Mouse (Mus musculus) CD4-positive, CD25-positive, alpha-beta regulatory T cell, adult 2 months (primary cell): ENCODE results near the gene Zfp467.

Experiments
- DNase-seq: peaks from one replicate; pipeline ENCODE4 v3.0.0-alpha.2; 2012; ENCODE audit warnings: low read depth, low spot score

Zfp467 gene

DNA sequence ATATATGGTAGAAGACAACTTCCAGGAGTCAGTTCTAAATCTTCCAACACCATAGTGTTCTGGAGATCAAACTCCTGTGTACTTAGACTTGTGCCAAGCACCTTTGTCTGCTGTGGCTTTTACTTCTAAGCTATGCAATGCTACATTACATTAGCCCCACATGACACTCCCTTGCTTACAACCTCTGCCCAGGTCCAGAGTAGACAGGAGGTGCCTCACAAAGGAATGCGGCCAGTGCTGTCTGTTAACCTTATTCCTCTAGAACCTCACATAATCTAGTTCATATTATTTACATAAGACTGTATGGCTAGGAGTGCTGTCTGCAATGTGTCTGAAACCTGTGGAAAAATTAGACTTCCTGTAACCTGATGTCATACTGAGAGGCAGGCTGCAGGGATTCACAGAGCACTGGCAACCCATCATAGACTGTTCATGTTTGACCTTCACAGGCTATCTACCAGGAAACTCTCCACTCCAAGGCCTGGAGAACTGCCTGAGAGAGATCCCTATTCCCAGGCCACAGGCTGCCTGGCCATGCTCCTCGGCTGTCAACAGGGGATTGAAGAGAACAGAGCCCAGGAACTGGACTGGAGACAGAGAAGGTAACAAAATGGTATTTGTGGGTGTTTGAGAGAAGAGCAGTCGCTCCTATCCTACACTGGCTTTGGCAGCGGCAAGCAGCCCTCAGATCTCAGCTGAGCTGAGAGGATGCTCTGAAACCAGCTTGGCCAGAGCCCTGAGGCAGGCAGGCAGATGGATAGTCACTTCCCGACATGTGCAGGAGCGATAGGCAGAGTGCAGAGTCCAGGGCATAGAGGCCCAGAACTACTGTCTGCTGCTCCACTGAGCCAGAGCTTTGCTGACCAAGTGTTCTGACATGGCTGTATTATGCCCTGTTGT lies 34.2 kb downstream of the Zfp467 start:
- no peak for DNase-seq

GRCm38 (mm10) chr6:48410551-48410950 lies 35.1 kb downstream of the Zfp467 start:
- DNase-seq, result no peak

DNA sequence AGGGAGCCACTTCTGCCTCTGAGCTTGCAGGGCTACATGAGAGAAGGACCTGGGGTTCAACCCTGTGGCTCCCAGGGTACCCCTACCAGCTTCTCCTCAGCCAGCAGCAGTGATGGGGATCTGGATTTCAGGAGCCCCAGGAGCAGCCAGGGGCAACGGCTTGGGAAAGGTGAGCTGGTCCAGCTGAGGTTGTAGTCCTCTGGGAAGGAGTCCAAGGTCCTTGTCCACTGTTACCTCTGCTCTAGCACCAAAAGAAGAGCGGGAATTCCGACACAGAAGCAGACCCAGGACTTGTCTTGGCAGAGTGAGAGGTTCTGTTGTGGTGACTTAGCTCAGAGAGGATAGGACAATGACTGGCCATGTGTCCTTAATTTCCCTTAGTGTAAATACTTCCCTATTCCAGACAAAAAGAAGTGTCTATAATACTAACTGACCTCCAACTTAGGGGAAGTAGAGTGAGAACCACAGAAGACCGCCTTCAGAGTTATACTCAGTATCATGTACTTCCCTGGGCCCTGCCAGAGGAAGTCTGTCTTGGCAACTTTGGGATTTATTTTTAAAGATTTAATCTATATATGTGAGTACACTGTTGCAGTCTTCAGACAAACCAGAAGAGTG lies 35.8 kb downstream of the Zfp467 start:
- DNase-seq, result no peak

- no peak for DNase-seq
These were observed 41.6 kb downstream of the Zfp467 start for GRCm38 (mm10) chr6:48404071-48404470.

DNA sequence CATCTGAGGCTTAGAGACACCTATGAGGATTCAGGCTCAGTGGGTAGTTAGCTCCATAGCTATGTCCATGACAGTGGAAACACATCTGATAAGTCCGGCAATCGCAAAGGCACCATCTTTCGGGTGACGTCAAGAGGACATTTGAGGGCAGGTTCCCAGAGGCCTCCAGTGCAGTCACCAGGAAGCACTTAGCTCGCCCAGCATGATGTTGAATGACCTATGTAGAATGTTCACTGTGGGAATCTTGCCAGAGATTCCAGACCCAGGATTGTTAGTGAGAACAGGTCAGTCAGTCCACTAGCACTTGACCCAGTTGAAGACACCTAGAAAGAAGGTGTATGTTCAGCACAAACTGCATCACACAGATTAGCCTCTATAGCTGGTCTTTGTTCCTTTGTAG lies 45.7 kb downstream of the Zfp467 start:
- DNase-seq, result no peak

DNA sequence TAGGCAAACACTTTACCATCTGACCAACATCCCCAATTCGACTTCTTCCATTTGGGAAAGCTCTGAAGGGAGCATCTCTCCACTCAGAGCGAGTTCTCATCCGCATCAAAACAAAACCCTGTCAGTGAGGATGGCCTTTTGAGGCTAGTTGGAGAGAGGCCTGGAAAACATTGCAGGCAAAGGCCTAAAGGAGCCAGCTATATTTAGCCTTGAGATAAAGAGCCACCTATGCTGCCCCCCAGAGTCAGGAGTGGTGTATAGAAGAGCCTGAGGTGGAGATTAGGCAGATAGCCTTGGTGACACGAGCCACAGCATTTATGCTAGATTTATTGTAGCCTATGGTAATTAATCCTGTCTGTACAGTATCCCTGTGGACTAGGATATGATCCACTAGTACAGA lies 48.3 kb downstream of the Zfp467 start:
- peak; percentile 55 for DNase-seq

- DNase-seq, result no peak
These were observed 48.9 kb downstream of the Zfp467 start for GRCm38 (mm10) chr6:48396686-48397085.

DNA sequence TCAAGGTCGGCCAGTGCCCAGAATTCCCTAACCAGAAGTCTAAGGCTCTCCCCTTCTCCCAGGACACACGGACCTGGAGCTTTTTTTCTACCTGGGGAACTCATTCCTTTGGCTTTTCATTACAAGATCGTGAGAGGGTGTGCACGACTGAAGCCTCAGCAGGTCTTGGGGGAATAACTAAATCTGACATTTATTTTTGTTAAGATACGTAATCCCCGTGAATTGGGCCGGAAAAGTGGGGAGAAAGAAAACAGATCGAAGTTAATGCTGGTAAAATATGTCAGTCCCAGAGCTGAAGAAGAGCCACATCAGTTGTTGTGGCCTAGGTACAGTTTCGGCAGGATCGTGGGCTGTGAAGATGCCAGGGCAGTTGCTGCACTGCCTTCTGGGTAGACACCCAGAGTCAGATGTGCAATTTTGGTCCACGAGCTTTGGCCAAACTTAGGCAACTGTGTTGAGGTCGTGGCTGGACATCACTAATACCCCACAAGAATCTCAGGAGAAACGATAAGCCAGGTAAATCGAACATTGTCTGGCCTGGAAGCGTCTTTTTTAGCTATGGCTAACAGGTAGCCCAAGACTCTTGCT lies 49.5 kb downstream of the Zfp467 start:
- DNase-seq, result peak; percentile 42

DNA sequence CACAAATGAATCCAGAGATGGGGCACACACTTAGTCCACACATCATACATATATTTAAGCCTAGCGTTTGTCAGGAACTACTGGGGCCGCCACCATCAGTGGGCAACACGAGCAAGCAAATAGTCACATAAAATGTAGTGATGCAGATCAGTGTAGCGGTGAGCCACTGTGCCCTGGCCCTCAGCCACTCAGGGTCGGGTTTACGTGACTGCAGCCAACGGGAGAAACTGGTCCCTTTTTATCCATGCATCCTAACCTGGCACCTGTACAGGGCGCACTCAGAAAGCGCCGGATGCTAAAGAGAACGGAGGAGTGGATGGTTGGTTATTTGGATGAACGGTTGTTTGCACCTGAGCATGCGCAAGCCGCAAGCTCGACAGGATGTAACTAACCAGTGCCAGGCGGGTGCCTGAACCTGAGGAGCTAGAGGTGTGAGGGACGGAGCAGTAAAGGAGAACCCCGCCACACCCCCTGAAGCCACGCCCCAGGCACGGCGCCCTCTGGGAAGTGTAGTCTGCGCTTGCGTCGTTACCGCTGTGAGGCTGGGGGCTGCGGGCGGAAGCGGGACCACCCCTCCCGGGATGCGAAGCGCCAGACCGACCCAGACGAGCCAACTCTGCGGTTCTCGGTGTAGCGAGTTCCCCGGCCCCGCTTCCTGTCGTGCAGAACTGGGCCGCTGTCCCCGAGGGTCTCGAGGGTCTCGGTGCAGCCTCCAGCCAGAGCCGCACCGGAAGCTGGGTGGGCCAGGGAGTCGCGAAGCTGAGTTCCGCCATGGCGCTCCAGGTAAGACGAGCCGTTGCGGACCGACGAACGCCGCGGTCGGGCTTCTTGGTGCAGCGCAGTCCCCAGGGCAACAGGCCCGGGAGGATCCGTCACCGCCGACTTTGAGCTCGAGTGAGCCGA lies 50.3 kb downstream of the Zfp467 start, which contains the start of gene Krba1:
Gene Krba1, plus strand, starts transcription at position 482 of the 903 bp plus-strand sequence.
- DNase-seq, result peak; percentile 92

DNA sequence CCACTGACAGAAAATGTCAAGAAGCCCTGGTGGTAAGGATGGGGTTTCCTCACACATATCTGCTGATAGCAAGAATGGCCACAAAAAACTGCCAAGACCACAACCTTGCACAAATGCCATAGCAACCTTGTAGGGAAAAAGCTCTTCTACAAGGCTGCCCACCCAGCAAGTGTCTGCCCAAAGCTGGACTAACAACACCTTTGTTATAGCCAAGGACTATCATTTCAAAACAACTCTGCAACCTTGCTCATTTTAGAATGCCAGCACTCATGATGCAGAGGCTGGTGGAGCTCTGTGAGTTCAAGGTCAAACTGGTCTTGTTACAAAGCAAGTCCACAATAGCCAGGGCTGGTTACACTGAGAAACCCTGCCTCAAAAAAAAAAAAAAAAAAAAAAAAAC lies 51.8 kb downstream of the Zfp467 start:
- DNase-seq, result no peak

- DNase-seq, result no peak
These were observed 57.4 kb downstream of the Zfp467 start for GRCm38 (mm10) chr6:48388221-48388620.
